Mouse (Mus musculus) NIH3T3 (cell line): ENCODE results near the gene Hyls1.

Experiments used
- DNase-seq: peaks from one replicate; pipeline ENCODE4 v3.0.0-alpha.2; 2012; ENCODE audit warnings: low read depth

The Hyls1 gene

GRCm38 (mm10) chr9:35543099-35543860 lies 26.9 kb downstream of the Hyls1 start:
- DNase-seq, result no peak

DNA sequence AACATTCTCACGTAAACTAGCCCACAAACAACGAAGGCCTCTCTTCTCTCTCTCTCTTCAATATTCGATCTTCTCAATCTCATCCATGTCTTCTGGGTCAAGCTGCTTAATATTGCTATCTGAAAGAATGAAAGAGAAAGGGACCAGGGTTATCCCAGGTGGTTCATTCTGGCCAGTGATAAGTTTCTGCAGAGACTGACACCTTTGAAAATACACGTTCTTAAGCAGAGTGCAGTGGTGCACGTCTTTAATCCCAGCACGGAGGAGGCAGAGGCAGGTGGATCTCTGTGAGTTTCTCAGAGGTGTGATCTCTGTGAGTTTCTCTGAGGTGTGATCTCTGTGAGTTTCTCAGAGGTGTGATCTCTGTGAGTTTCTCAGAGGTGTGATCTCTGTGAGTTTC lies 28.3 kb downstream of the Hyls1 start:
- DNase-seq, result no peak

DNA sequence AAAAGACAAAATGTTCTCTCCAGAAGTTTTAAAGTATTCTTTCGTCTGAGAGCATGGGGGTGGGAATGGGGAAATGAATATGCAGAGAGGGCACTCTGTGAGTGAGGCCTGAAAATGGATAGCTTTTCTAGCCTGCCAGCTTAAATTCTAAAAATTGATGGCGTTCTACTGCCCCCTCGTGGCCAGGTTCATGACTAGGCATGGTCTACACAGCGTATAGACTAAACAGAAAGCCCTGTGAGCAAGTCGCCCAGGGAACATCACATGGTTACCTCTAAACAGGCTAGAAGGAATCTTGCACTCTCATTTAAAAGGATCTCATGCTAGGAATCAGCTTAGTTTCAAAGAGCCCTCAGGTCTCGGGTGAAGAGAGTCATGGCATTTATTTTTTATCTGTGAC lies 28.7 kb downstream of the Hyls1 start:
- DNase-seq, result peak; percentile 92

GRCm38 (mm10) chr9:35541024-35541423 lies 29.2 kb downstream of the Hyls1 start:
- no peak for DNase-seq

DNA sequence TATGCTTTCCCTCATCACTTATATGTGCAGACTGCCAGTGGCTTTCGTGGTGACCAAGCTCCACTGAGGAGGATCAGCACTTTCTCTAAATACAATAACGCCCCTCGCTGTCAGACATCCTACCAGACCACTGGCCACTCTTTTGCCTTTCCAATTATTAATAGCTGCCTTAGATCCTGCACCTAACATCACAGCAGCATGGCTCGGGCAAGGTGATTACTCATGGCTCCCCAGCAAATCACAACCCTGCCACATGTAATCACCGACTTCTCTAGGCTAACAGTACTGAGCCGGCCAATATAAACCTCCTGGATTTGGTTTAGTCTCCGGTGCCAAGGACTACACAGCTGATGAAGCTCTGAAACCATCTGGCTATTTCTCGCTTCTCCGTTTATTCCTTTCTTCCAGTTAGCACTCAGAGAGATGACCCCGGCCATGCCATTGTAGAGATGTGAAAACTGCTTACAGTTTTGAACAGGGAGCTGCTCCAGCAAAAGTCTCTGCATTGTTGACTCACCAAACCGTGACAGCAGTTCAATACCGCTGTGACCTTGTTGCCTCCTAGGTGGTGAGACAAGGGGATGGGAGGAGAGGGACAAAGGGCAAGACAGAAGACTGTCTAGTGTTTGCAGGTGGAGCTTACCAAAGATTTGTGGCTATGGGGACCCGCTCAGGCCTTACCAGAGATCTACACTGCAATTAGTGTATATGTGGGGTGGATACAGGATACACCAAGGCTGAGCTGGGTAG lies 31.0 kb downstream of the Hyls1 start:
- no peak for DNase-seq

DNA sequence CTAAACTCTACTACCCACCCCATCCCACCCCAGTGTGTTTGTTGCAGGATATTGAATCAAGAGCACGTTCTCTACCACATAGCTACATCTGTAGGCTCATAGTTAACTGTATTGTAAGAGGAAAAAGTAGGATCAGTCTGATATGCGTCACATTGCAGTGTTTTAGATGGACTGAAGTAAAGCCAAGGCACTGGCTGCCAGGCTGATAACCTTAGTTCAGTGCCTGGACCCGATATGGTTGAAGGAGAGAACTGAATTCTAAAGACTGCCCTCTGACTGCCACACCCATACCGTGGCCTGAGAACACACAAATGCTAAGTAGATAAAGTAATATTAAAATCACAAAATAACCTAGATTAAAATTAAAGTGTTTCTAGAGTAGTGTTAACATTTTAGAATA lies 34.3 kb downstream of the Hyls1 start:
- no peak for DNase-seq

DNA sequence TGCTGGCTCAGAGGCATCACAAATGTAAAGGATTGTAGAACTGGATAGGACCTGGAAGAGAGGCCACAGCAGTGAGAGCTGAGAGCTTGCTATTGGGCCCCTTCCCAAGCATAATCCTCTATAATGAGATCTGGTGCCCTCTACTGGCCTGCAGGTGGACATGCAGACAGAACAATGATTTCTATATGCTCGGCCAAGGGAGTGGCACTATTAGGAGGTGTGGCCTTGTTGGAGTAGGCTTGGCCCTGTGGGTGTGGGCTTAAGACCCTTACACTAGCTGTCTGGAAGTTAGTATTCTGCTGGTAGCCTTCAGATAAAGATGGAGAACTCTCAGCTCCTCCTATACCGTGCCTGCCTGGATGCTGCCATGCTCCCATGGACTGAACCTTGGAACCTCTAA lies 35.1 kb downstream of the Hyls1 start:
- DNase-seq, result peak; percentile 85

DNA sequence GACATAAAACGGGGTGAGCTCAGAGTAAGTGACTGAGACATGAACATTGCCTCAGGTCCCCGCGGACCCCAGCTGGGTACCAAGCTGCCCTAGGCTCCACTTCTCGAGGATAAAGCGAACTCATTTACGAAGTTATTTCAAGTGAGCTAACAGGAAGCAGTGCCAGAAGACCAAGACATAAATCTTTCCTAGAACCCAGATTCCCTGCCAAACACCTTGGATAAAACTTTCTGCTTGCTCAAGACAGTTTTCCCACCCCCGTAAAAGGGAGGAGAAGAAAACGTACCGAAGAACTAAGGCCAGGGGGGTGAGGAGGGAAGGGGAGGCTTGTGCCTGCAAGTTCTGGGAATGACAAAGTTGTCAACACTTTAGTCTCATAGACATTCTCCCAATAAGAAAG lies 36.9 kb downstream of the Hyls1 start:
- DNase-seq, result peak; percentile 65

DNA sequence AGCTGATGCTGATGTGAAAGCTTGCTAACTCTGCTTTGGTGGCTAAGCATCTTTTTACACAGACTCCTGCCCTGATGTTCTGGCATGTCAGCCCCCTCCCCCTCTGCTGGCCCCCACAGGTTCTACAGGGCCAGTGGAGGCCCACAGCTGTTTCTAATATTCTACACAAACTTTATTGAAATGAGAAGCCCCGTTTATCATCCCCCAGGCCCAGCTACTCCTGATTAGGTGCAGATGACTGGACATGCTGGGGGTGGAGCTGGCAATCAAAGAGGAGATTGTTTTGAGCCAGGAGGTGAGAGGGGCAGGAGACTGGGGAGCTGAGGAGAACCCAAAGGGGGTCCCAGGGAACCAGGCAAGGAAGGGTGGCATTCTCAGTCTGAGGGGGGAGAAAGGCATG lies 40.4 kb downstream of the Hyls1 start:
- DNase-seq, result peak; percentile 75

DNA sequence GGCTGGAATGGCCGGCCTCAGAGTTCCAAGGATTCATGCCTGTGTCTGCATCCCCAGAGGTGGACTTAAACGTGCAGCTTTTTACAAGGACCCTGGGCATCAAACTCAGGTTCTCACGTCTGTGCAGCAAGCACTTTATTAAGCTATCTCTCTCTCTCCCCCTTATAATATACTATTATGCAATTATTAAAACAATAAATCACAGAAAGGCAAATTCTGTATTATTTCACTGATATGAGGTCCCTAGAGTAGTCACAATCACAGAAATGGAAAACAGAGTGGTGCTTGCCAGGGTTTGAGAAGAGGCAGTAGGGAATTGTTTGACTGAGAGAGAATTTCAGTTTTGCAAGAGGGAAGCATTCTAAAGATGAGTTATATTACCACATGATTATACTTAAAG lies 41.1 kb downstream of the Hyls1 start:
- DNase-seq, result peak; percentile 44

GRCm38 (mm10) chr9:35523941-35524411 lies 46.2 kb downstream of the Hyls1 start:
- DNase-seq, result peak; percentile 84

DNA sequence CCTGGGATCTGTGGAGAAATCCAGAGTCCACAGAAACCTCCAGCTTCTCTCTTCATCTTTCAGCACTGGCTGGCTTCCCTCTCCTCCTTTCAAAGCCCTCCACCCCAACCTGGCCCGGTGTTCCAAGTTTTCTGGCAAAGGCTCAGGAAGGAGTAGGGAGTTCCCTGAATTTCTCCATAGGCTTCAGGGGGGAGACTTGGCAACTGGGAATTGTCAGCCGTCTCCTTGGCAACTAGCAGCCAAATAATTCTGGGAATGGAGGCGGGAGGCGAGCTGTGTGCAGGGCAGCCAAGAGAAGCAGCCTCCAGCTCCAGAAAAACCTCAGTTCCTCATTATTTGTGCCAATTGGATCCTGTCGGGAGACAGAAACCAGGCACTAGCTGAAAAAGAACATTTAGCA lies 46.7 kb downstream of the Hyls1 start:
- DNase-seq, result peak; percentile 91

- DNase-seq, result no peak
Measured at GRCm38 (mm10) chr9:35522821-35523515, 47.2 kb downstream of the Hyls1 start.

DNA sequence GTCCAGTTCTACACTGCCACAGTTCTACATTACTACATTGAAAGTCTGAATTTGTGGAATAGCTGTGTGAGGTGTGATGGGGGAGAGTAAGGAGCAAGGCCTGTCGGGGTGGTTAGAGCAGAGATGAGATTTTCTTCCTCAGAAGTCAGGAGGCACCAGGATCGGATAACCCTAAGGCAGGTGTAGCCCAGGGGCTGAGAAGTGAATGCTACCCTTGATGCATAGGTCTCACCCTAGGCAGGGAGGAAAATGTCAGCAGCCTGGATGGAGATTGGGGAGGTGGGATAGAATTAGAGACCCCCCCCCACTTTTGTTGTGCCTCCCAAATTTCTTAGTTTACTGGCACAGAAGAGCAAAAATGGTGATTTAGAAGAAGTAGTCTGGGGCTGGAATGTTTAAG lies 48.0 kb downstream of the Hyls1 start:
- no peak for DNase-seq

- no peak for DNase-seq
Measured at GRCm38 (mm10) chr9:35520631-35521348, 49.4 kb downstream of the Hyls1 start.

GRCm38 (mm10) chr9:35518169-35518568 lies 52.0 kb downstream of the Hyls1 start, which contains the start of gene Gm1113:
Gm1113 (minus strand) TSS chr9:35518269.
- DNase-seq, result no peak

- no peak for DNase-seq
Measured at GRCm38 (mm10) chr9:35516711-35517110, 53.5 kb downstream of the Hyls1 start.

DNA sequence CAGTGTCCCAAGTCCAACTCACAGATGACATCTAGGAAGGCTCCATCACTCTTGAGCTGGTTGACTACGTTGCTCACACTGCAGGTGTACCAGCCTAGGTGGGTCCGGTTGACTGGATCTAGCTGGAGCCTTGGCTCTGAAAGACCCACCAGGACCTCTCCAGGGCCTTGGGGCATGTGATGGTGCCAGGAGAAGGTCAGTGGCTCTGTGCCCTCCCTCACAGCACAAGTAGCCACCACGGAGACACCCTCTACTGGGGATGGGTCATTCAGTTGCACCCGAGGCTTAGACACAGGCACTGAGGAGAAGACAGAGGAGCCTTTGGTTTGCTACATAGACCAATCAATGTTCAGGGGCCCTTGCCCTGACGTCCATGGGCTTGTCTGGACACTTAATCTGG lies 54.0 kb downstream of the Hyls1 start:
- no peak for DNase-seq

- no peak for DNase-seq
Measured at GRCm38 (mm10) chr9:35513900-35514299, 56.3 kb downstream of the Hyls1 start.
